Mouse (Mus musculus): ENCODE results near the gene Actn1. TPM values are rescaled to one million over a fixed set of nuclear protein-coding genes. Genes with fewer than 3 reads are reported as not detected.

The Actn1 gene
- polyA plus RNA-seq (2012) = 0.54 and 1.2 TPM in 2 replicates

DNA sequence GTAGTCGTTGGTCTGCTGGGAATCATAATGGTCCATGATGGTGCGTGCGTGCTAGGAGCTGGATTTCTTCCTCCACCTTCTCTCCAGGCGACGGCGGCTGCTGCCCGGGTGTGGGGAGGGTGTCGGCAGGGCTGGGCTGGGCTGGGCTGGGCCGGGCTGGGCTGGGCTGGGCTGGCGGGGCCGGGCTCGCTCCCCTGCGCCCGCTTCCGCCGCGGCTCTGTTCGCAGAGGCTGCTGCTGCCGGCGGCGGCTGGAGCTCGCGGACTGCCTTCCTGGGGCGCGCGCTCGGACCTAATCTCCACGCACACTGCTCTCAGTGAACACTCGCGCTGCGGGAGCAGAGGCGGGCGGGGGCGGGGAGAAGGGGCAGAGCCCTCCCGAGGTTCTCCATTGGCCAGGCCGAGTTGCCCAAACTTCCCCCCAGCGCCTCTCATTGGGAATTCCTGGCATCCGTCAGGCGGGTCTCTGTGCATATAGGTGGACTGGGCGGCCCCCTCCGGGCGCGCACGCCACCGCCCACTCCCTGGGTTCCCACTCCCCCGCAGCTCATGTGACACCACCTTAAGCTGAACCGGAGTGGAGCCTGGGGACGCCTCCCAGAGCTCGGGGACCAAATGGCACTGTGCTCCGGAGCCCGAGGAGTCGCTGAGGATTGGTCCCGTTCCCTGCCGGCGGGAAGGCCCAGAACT is at the start of gene Actn1:
Gene Actn1, minus strand, starts transcription at position 316 of the 688 bp plus-strand sequence.
- peaks cover 3% of the 10 kb centered on the region for H3K4me1 ChIP-seq (ENCODE audit: control insufficient read depth)
- no peaks in the 10 kb centered on the region for H3K36me3 ChIP-seq (ENCODE audit: control insufficient read depth)
- TF ChIP-seq TAL1 (IDR thresholded peaks at IDR 0.05; ENCODE audit: low read length) (no peak), GATA1 (IDR thresholded peaks at IDR 0.05; ENCODE audit: low read length) (no peak)
- H3K4me3 ChIP-seq (replicated peaks) = peak within 1 kb of the TSS; percentile 57
- H3K27me3 ChIP-seq (ENCODE audit: control insufficient read depth) = peaks cover 60% of the 10 kb centered on the region
- no peaks in the 10 kb centered on the region for H3K9me3 ChIP-seq (ENCODE audit: control insufficient read depth, low read length)

DNA sequence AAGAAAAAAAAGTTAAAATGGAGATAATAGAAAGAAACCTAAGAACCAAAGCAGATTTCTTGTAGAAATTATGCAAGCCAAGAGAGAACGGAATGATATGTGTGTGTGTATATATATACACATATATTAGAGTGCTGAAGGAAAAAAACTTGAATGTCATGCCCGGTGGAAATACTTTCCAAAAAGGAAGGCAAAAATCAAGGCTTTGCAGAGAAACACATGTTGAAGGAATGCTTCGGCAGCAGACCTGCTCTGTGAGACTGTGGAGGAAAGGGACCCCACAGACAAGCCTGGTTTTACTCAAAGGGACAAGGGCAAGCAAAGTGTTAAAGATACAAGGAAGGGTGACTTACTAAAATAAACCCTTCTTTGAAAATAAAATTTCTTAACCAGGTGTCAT is 47.4 kb upstream of the Actn1 start:
- Histone ChIP-seq H3K4me1 (ENCODE audit: control insufficient read depth) (no peaks in the 10 kb centered on the region), H3K27me3 (ENCODE audit: control insufficient read depth) (no peaks in the 10 kb centered on the region), H3K9me3 (ENCODE audit: control insufficient read depth, low read length) (peaks cover 3% of the 10 kb centered on the region), H3K4me3 (replicated peaks) (no peak overlapping the region), H3K36me3 (ENCODE audit: control insufficient read depth) (no peaks in the 10 kb centered on the region)
- TF ChIP-seq GATA1 (IDR thresholded peaks at IDR 0.05; ENCODE audit: low read length) (no peak), TAL1 (IDR thresholded peaks at IDR 0.05; ENCODE audit: low read length) (no peak)

DNA sequence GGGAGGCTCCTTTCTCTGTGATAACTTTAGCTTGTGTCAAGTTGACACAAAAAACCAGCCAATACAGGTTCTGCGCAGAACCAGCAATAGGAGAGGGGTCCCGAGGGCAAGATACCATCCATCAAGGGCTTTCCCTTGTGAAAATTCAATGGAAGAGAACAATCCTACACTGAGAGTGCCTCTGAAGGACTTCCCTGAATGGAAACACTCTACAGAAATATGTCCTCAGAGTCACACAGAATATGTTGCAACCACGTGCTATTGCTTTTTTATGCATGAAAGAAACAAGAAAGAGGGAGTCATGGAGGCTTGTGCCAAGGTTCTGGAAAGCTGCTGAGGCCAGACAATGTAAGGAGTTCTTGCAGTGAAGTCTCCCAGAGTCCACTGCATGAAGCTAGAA is 44.3 kb upstream of the Actn1 start:
- H3K9me3 ChIP-seq (ENCODE audit: control insufficient read depth, low read length) = peaks cover 3% of the 10 kb centered on the region
- H3K4me1 ChIP-seq (ENCODE audit: control insufficient read depth) = no peaks in the 10 kb centered on the region
- H3K36me3 ChIP-seq (ENCODE audit: control insufficient read depth) = no peaks in the 10 kb centered on the region
- TF ChIP-seq GATA1 (IDR thresholded peaks at IDR 0.05; ENCODE audit: low read length) (no peak), TAL1 (IDR thresholded peaks at IDR 0.05; ENCODE audit: low read length) (no peak)
- H3K27me3 ChIP-seq (ENCODE audit: control insufficient read depth) = no peaks in the 10 kb centered on the region
- H3K4me3 ChIP-seq (replicated peaks) = no peak overlapping the region

DNA sequence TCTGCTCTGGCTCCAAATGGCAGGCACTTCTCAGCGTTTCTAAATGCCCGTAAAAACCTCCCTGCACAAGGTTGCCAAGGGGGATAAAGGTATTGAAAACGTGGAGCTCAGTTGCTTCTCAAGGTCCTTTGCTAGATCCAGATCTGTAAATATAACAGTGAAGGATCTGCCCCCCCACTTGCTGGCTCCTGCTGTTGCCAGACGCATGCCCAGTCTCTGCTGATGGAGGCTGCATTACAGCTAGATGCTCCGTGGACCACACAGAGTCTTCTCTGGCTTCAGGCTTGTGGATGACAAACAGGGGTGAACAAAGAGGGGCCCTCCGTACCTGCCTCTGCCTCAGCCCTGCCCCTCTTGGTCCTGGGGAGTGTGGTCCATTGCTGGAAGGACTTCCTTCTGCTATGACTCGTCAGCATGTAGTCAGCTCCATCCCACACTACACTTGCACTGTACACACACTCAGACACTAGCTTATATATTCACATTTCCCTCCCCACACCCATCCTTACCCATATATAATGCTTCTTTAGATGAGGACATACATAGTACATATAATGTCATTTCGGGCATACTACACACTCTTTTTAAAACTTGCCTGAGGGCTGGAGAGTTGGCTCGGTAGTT is 40.8 kb upstream of the Actn1 start:
- Histone ChIP-seq H3K9me3 (ENCODE audit: control insufficient read depth, low read length) (peaks cover 3% of the 10 kb centered on the region), H3K27me3 (ENCODE audit: control insufficient read depth) (no peaks in the 10 kb centered on the region), H3K4me1 (ENCODE audit: control insufficient read depth) (no peaks in the 10 kb centered on the region), H3K36me3 (ENCODE audit: control insufficient read depth) (no peaks in the 10 kb centered on the region), H3K4me3 (replicated peaks) (no peak overlapping the region)
- TF ChIP-seq TAL1 (IDR thresholded peaks at IDR 0.05; ENCODE audit: low read length) (no peak), GATA1 (IDR thresholded peaks at IDR 0.05; ENCODE audit: low read length) (no peak)

DNA sequence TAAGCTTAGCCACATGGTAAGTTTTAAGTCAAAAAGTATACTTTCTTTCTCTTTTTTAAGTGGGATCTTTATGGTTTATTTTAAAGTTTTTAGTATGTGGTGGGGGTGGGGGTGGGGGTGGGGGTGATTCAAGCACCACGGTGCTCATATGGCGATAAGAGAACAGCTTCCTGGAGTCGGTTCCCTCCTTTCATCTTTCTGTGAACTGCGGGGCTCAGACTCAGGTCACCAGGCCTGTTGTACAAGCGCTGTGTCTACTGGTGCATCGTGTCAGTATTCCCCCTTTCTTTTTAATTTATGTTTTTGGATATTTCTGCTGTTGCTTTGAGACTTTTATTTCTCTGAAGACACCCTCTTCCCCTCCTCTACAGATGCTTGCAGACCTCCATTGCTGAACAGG is 38.5 kb upstream of the Actn1 start:
- H3K27me3 ChIP-seq (ENCODE audit: control insufficient read depth) = no peaks in the 10 kb centered on the region
- H3K4me1 ChIP-seq (ENCODE audit: control insufficient read depth) = no peaks in the 10 kb centered on the region
- TF ChIP-seq GATA1 (IDR thresholded peaks at IDR 0.05; ENCODE audit: low read length) (no peak), TAL1 (IDR thresholded peaks at IDR 0.05; ENCODE audit: low read length) (no peak)
- no peak overlapping the region for H3K4me3 ChIP-seq (replicated peaks)
- H3K9me3 ChIP-seq (ENCODE audit: control insufficient read depth, low read length) = no peaks in the 10 kb centered on the region
- no peaks in the 10 kb centered on the region for H3K36me3 ChIP-seq (ENCODE audit: control insufficient read depth)

DNA sequence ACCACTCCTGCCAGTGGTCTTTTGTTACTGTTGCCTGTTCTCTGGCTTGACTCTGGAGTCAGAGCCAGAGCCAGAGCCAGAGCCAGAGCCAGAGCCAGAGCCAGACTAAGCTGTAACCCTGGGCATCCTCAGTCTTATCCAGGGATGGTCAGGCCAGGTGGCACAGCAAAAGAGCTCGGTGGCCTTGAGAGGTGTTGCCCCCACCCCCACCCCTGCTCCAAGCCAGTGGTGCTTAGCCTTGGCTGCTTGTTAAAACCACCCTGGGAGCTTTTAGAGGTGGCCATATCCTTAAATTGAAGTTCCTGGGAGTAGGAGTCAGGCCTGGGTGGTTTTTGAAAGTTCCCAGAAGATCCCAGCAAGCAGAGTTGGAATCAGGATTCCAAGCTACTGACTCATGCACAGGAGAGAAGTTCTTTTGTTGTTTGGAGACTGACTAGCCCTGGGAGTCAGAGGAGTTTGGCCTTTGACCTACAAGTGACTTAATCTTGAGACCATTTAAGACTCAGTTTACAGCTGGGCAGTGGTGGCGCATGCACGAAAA is 31.8 kb upstream of the Actn1 start:
- no peaks in the 10 kb centered on the region for H3K9me3 ChIP-seq (ENCODE audit: control insufficient read depth, low read length)
- TF ChIP-seq GATA1 (IDR thresholded peaks at IDR 0.05; ENCODE audit: low read length) (no peak), TAL1 (IDR thresholded peaks at IDR 0.05; ENCODE audit: low read length) (no peak)
- no peaks in the 10 kb centered on the region for H3K27me3 ChIP-seq (ENCODE audit: control insufficient read depth)
- no peak overlapping the region for H3K4me3 ChIP-seq (replicated peaks)
- H3K36me3 ChIP-seq (ENCODE audit: control insufficient read depth) = no peaks in the 10 kb centered on the region
- no peaks in the 10 kb centered on the region for H3K4me1 ChIP-seq (ENCODE audit: control insufficient read depth)

DNA sequence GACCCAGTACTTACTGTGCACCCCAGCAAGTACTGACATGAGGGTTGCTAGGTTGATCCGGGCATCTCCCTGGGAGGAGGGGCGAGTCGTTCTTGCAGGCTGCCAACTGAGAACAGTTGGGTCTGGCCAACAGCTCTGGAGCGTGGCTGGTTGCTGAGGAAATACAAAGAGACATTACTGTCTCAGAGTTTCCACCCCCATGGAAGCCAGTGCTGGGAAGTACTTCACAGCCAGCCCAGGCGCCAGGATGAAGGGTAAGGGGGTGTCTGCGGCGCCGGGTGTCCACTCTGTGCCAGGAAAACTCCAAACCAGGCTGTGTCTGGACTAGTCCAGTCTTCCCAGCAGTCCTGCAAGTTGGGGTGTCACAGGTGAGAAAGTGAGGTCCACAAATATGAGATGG is 30.8 kb upstream of the Actn1 start:
- H3K9me3 ChIP-seq (ENCODE audit: control insufficient read depth, low read length) = no peaks in the 10 kb centered on the region
- H3K27me3 ChIP-seq (ENCODE audit: control insufficient read depth) = no peaks in the 10 kb centered on the region
- no peaks in the 10 kb centered on the region for H3K4me1 ChIP-seq (ENCODE audit: control insufficient read depth)
- no peak overlapping the region for H3K4me3 ChIP-seq (replicated peaks)
- TF ChIP-seq GATA1 (IDR thresholded peaks at IDR 0.05; ENCODE audit: low read length) (no peak), TAL1 (IDR thresholded peaks at IDR 0.05; ENCODE audit: low read length) (no peak)
- no peaks in the 10 kb centered on the region for H3K36me3 ChIP-seq (ENCODE audit: control insufficient read depth)

DNA sequence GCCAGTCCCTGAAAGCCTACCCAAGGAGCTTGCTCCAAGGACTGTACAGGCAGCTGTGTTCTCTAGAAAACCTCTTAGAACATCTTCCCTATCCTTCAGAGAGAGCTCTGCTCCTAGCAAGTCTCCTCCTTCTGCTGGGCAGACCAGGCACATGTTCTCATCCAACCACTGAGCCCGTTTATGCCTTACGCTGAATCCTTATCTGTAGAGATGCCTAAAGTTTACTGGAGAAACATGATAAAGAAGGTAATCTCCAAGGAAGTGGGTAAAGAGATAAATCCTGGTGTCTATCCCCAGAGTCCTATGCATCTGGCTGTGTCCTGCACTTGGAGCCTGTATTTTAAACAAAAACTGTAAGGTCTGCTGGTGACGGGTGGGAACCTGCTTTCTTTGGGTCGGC is 30.3 kb upstream of the Actn1 start:
- H3K36me3 ChIP-seq (ENCODE audit: control insufficient read depth) = no peaks in the 10 kb centered on the region
- H3K4me1 ChIP-seq (ENCODE audit: control insufficient read depth) = no peaks in the 10 kb centered on the region
- TF ChIP-seq TAL1 (IDR thresholded peaks at IDR 0.05; ENCODE audit: low read length) (no peak), GATA1 (IDR thresholded peaks at IDR 0.05; ENCODE audit: low read length) (no peak)
- no peaks in the 10 kb centered on the region for H3K27me3 ChIP-seq (ENCODE audit: control insufficient read depth)
- no peaks in the 10 kb centered on the region for H3K9me3 ChIP-seq (ENCODE audit: control insufficient read depth, low read length)
- no peak overlapping the region for H3K4me3 ChIP-seq (replicated peaks)

DNA sequence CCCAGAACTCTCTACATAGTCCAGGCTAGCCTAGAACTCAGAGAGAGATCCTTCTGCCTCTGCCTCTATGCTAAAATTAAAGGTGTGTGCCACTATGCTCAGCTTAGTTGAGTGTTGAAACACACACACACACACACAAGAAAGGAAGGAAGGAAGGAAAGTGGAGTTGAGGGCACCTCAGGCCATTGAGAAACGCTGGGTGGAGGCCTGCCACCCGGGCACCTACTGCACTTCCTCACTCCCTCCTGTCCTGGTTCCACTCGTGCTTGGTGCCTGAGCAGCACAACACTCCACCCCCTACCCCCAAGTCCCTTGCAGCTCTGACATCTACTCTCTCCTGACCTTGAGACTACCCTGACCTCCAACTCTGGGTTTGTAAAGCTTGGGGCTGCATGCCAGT is 29.6 kb upstream of the Actn1 start:
- Histone ChIP-seq H3K36me3 (ENCODE audit: control insufficient read depth) (no peaks in the 10 kb centered on the region), H3K9me3 (ENCODE audit: control insufficient read depth, low read length) (no peaks in the 10 kb centered on the region), H3K4me3 (replicated peaks) (no peak overlapping the region), H3K27me3 (ENCODE audit: control insufficient read depth) (no peaks in the 10 kb centered on the region), H3K4me1 (ENCODE audit: control insufficient read depth) (no peaks in the 10 kb centered on the region)
- TF ChIP-seq TAL1 (IDR thresholded peaks at IDR 0.05; ENCODE audit: low read length) (no peak), GATA1 (IDR thresholded peaks at IDR 0.05; ENCODE audit: low read length) (no peak)

Data from erythroblast, embryonic 14.5 days (primary cell).